Mouse (Mus musculus): ENCODE data around the gene Dnm2. TPM values are rescaled to one million over a fixed set of nuclear protein-coding genes. Genes with fewer than 3 reads are reported as not detected.

Gene Dnm2
- polyA plus RNA-seq, 1 experiment = 92.2 TPM

- TF ChIP-seq CTCF (IDR thresholded peaks at IDR 0.05; ENCODE audit: borderline replicate concordance, extremely low read depth, insufficient read depth, insufficient read length) (no peak), POLR2A (IDR thresholded peaks at IDR 0.05; ENCODE audit: borderline replicate concordance, extremely low read depth, insufficient read depth, insufficient read length, poor library complexity, severe bottlenecking) (no peak)
- DNase-seq (ENCODE audit: low read depth) = no peak
Measured at GRCm38 (mm10) chr9:21445081-21445744, 20.5 kb downstream of the Dnm2 start.

- TF ChIP-seq POLR2A (IDR thresholded peaks at IDR 0.05; ENCODE audit: borderline replicate concordance, extremely low read depth, insufficient read depth, insufficient read length, poor library complexity, severe bottlenecking) = no peak
- TF ChIP-seq CTCF (IDR thresholded peaks at IDR 0.05; ENCODE audit: borderline replicate concordance, extremely low read depth, insufficient read depth, insufficient read length) = no peak
- no peak for DNase-seq (ENCODE audit: low read depth)
Measured at GRCm38 (mm10) chr9:21447778-21448177, 23.1 kb downstream of the Dnm2 start.

- TF ChIP-seq CTCF (IDR thresholded peaks at IDR 0.05; ENCODE audit: borderline replicate concordance, extremely low read depth, insufficient read depth, insufficient read length) (no peak), POLR2A (IDR thresholded peaks at IDR 0.05; ENCODE audit: borderline replicate concordance, extremely low read depth, insufficient read depth, insufficient read length, poor library complexity, severe bottlenecking) (no peak)
- DNase-seq (ENCODE audit: low read depth) = no peak
Measured at GRCm38 (mm10) chr9:21449710-21450109, 25.0 kb downstream of the Dnm2 start.

DNA sequence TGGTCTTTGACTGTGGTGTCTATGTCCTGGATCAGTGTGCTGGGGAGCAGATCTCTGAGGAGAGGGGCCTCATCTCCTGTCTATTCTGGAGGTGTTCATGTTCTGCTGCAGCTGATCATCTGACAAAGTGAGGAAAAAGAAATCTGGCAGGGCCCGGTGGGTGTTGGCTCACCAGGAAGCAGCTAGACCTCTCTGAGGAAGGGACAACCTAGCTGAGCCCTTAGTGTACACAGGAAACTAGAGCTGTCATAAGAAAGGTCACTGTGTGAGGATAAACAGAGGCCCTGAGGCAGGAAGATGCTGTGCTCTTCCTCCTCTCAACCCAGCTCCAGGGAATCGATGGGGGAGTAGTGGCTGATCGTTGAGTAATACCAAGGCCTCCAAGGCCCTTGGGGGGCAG lies 25.6 kb downstream of the Dnm2 start:
- TF ChIP-seq CTCF (IDR thresholded peaks at IDR 0.05; ENCODE audit: borderline replicate concordance, extremely low read depth, insufficient read depth, insufficient read length) = no peak
- TF ChIP-seq POLR2A (IDR thresholded peaks at IDR 0.05; ENCODE audit: borderline replicate concordance, extremely low read depth, insufficient read depth, insufficient read length, poor library complexity, severe bottlenecking) = no peak
- DNase-seq (ENCODE audit: low read depth) = no peak

DNA sequence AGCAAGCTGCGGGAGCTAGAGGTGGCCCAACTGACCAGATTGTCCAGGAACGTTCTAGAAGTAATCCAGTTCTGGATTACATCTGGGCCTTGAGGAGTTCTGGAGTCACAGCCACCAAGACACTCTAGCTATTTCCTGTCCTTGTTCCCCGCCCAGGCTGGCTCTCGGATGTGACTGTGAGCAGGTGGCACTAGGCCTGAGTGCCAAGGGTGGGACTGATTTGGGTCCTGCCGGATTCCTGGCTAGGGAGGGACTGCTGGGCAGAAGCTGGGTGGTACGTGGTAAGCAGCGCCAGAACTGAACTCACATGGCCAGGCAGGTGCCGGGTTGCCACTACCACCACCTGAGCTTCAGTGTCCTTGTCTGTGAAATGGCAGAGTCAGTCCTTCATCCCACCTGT lies 26.7 kb downstream of the Dnm2 start:
- no peak for DNase-seq (ENCODE audit: low read depth)
- no peak for TF ChIP-seq CTCF (IDR thresholded peaks at IDR 0.05; ENCODE audit: borderline replicate concordance, extremely low read depth, insufficient read depth, insufficient read length)
- no peak for TF ChIP-seq POLR2A (IDR thresholded peaks at IDR 0.05; ENCODE audit: borderline replicate concordance, extremely low read depth, insufficient read depth, insufficient read length, poor library complexity, severe bottlenecking)

GRCm38 (mm10) chr9:21451870-21452269 lies 27.2 kb downstream of the Dnm2 start:
- no peak for DNase-seq (ENCODE audit: low read depth)
- TF ChIP-seq CTCF (IDR thresholded peaks at IDR 0.05; ENCODE audit: borderline replicate concordance, extremely low read depth, insufficient read depth, insufficient read length) (no peak), POLR2A (IDR thresholded peaks at IDR 0.05; ENCODE audit: borderline replicate concordance, extremely low read depth, insufficient read depth, insufficient read length, poor library complexity, severe bottlenecking) (no peak)

DNA sequence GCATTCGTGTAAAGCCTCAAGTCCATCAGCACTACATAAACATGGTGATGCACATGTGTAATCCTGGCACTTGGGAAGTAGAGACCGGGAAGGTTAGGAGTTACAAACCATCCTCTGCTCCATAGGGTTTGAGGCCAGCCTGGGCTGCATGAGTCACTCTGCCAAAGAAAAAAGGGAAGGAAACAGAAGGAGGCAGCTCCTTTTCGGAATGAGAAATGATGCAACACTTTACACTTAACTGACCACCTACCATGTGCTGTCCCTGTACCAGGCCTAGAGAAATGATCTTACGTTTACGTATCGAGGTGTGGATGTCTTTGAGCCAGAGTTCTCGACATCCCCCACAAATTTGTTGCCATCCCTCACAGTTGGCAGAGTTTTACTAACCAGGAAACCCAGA lies 28.3 kb downstream of the Dnm2 start:
- TF ChIP-seq CTCF (IDR thresholded peaks at IDR 0.05; ENCODE audit: borderline replicate concordance, extremely low read depth, insufficient read depth, insufficient read length) (no peak), POLR2A (IDR thresholded peaks at IDR 0.05; ENCODE audit: borderline replicate concordance, extremely low read depth, insufficient read depth, insufficient read length, poor library complexity, severe bottlenecking) (no peak)
- DNase-seq (ENCODE audit: low read depth) = no peak

- no peak for DNase-seq (ENCODE audit: low read depth)
- TF ChIP-seq CTCF (IDR thresholded peaks at IDR 0.05; ENCODE audit: borderline replicate concordance, extremely low read depth, insufficient read depth, insufficient read length) (no peak), POLR2A (IDR thresholded peaks at IDR 0.05; ENCODE audit: borderline replicate concordance, extremely low read depth, insufficient read depth, insufficient read length, poor library complexity, severe bottlenecking) (no peak)
Measured at GRCm38 (mm10) chr9:21453459-21453858, 28.8 kb downstream of the Dnm2 start.

DNA sequence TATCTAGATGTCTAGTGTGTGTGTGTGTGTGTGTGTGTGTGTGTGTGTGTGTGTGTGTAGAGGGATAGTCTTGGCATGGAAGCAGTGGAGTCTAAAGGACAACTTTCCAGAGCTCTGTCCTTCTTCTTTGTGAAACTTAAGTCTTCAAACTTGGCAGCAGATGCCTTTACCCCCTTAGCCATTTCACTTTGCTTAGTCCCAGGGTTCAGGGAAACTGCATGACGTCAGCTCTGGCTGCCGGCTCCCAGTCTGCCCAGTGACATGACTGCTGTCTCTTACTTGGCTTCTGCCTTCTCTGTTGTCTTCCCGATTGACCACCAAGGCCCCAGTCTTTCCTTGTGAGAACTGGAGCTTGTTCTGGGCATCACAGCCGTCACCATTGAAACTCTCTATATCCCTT lies 29.8 kb downstream of the Dnm2 start:
- TF ChIP-seq POLR2A (IDR thresholded peaks at IDR 0.05; ENCODE audit: borderline replicate concordance, extremely low read depth, insufficient read depth, insufficient read length, poor library complexity, severe bottlenecking) (no peak), CTCF (IDR thresholded peaks at IDR 0.05; ENCODE audit: borderline replicate concordance, extremely low read depth, insufficient read depth, insufficient read length) (no peak)
- DNase-seq (ENCODE audit: low read depth) = no peak

GRCm38 (mm10) chr9:21455103-21455770 lies 30.5 kb downstream of the Dnm2 start:
- TF ChIP-seq CTCF (IDR thresholded peaks at IDR 0.05; ENCODE audit: borderline replicate concordance, extremely low read depth, insufficient read depth, insufficient read length) = no peak
- no peak for TF ChIP-seq POLR2A (IDR thresholded peaks at IDR 0.05; ENCODE audit: borderline replicate concordance, extremely low read depth, insufficient read depth, insufficient read length, poor library complexity, severe bottlenecking)
- no peak for DNase-seq (ENCODE audit: low read depth)

DNA sequence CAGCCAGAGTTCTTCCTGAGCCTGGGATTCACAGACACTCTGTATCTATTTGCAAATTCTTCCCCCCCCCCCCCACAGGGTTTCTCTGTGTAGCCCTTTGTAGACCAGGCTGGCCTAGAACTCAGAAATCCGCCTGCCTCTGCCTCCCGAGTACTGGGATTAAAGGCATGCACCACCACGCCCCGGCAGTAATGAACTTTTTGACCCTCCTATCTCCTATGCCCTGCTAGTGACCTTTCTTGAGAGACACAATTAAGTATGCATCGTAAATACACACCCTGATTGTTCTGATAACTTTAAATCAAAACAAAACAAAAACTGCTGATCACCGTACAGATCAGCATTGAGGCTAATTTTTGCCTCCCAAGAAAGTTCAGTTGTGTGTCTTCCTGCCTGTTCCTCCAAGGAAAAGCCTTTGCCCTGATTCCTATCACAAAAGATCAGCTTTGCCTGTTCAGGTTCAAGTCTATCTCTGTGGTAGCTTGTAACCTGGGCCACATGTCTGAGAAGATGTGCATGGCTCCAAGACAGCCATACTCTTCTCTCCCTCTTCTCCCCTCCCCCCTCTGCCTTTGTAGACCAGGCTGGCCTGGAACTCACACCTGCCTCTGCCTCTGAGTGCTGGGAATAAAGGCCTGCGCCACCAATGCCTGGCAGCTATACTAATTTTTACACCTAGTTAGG lies 31.7 kb downstream of the Dnm2 start:
- no peak for DNase-seq (ENCODE audit: low read depth)
- TF ChIP-seq CTCF (IDR thresholded peaks at IDR 0.05; ENCODE audit: borderline replicate concordance, extremely low read depth, insufficient read depth, insufficient read length) = no peak
- TF ChIP-seq POLR2A (IDR thresholded peaks at IDR 0.05; ENCODE audit: borderline replicate concordance, extremely low read depth, insufficient read depth, insufficient read length, poor library complexity, severe bottlenecking) = no peak

All from brain, embryonic 14.5 days (tissue).